9 mouse cellular contexts compared by ENCODE assay signal in genomic region chr17:25893975-25894617, GRCm38 (mm10). TPM values are rescaled to one million over a fixed set of nuclear protein-coding genes. Genes with fewer than 3 reads are reported as not detected.
DNase-seq lines count a peak whose midpoint lies in the region; ATAC-seq and TF ChIP-seq lines count a peak whose summit lies in the region.
"Had no signal": no experiment of that assay in that cellular context is flagged by ENCODE, and none has a peak within 500 bp of the region (broad histone marks: within the 10 kb centered on the region; RNA-seq: fewer than 3 reads in every experiment).

No protein-coding gene starts in this region.

- peak; percentile 72 for ATAC-seq in forebrain, embryonic 14.5 days
- ATAC-seq in midbrain, postnatal 0 days (ENCODE audit: low FRiP score) = peak; percentile 72; the same call in 1 of the 2 replicates

- WGBS in forebrain, embryonic 14.5 days = 34% methylated on average over 2 of the region's 2 CpGs
- 37% methylated on average over 2 of the region's 2 CpGs for WGBS in midbrain, postnatal 0 days

- H3K9me3 ChIP-seq in forebrain, embryonic 14.5 days (replicated peaks; ENCODE audit: control insufficient read depth, low read length) = no peaks in the 10 kb centered on the region
- H3K9me3 ChIP-seq in midbrain, postnatal 0 days (ENCODE audit: low read length) = no peaks in the 10 kb centered on the region

- H3K4me1 ChIP-seq in testis, adult 2 months (ENCODE audit: control insufficient read depth, insufficient read depth, low read length) = no peaks in the 10 kb centered on the region; the same call in 1 of the 2 replicates
- no peaks in the 10 kb centered on the region for H3K4me1 ChIP-seq in forebrain, embryonic 14.5 days (ENCODE audit: control insufficient read depth, insufficient read depth, low read length)
- no peaks in the 10 kb centered on the region for H3K4me1 ChIP-seq in midbrain, postnatal 0 days (ENCODE audit: insufficient read depth, low read length)

- peak; percentile 77; the same call in 1 of the 2 replicates for TF ChIP-seq CTCF in testis, adult 2 months (IDR thresholded peaks at IDR 0.05; ENCODE audit: control insufficient read depth, insufficient read depth, insufficient replicate concordance, low read depth, low read length)
- peak; percentile 94 for TF ChIP-seq CTCF in midbrain, postnatal 0 days (IDR thresholded peaks at IDR 0.05)

- no peaks in the 10 kb centered on the region for H3K27me3 ChIP-seq in testis, adult 2 months (ENCODE audit: control insufficient read depth, insufficient read depth, low read length)
- H3K27me3 ChIP-seq in forebrain, embryonic 14.5 days (replicated peaks; ENCODE audit: control insufficient read depth, insufficient read depth, low read length) = no peaks in the 10 kb centered on the region
- no peaks in the 10 kb centered on the region for H3K27me3 ChIP-seq in midbrain, postnatal 0 days (ENCODE audit: insufficient read depth, low read length)

- H3K36me3 ChIP-seq in testis, adult 2 months (ENCODE audit: control insufficient read depth, insufficient read depth, low read length) = peaks cover 1% of the 10 kb centered on the region; the same call in 1 of the 2 replicates
- H3K36me3 ChIP-seq in forebrain, embryonic 14.5 days (ENCODE audit: control insufficient read depth, insufficient read depth, low read length) = peaks cover 15% of the 10 kb centered on the region
- H3K36me3 ChIP-seq in midbrain, postnatal 0 days (ENCODE audit: insufficient read depth, low read length) = no peaks in the 10 kb centered on the region

- H3K27ac ChIP-seq in testis, adult 2 months (ENCODE audit: control insufficient read depth, insufficient read depth, low read depth, low read length) = no peak overlapping the region
- peak overlapping the region; percentile 35; the same call in 1 of the 2 replicates for H3K27ac ChIP-seq in forebrain, embryonic 14.5 days (ENCODE audit: low read depth, low read length)
- peak overlapping the region; percentile 19; the same call in 1 of the 2 replicates for H3K27ac ChIP-seq in midbrain, postnatal 0 days (ENCODE audit: low read depth, low read length)

- no peak for TF ChIP-seq POLR2A in testis, adult 2 months (IDR thresholded peaks at IDR 0.05; ENCODE audit: control insufficient read depth, low read depth, low read length)

- H3K4me3 ChIP-seq in testis, adult 2 months (ENCODE audit: control insufficient read depth, low read depth, low read length) = no peak overlapping the region
- no peak overlapping the region for H3K4me3 ChIP-seq in forebrain, embryonic 14.5 days (ENCODE audit: low read depth, low read length)
- no peak overlapping the region for H3K4me3 ChIP-seq in midbrain, postnatal 0 days (ENCODE audit: low read depth, low read length)
- H3K4me3 ChIP-seq: erythroblast, embryonic 14.5 days had no signal

- H3K4me2 ChIP-seq in forebrain, embryonic 14.5 days (ENCODE audit: low read length) = no peak overlapping the region
- H3K4me2 ChIP-seq in midbrain, postnatal 0 days (ENCODE audit: low read depth, low read length, poor library complexity, severe bottlenecking) = no peak overlapping the region

- peak overlapping the region; percentile 7; the same call in 1 of the 2 replicates for H3K9ac ChIP-seq in forebrain, embryonic 14.5 days (ENCODE audit: low read length)
- no peak overlapping the region for H3K9ac ChIP-seq in midbrain, postnatal 0 days (replicated peaks; ENCODE audit: low read length, poor library complexity, severe bottlenecking)

- no peak for DNase-seq in testis, postnatal 14 days (ENCODE audit: low spot score)
- DNase-seq in cerebellum, adult 11 months = peak; percentile 75
- DNase-seq in forebrain, embryonic 14.5 days (ENCODE audit: low spot score) = peak; percentile 86
- peak; percentile 77 for DNase-seq in induced T-regulatory cell, adult 2 months (ENCODE audit: low read depth)
- peak; percentile 76 for DNase-seq in liver
- DNase-seq in midbrain, postnatal 0 days (ENCODE audit: low spot score) = peak; percentile 82
- peak; percentile 68 to 83 for DNase-seq in spleen, postnatal 4 days (ENCODE audit: low spot score in 2 of 2)

RNA-seq across cellular contexts. Expression of gene Wfikkn1, which starts 13.4 kb away (rescaled TPM):
- polyA plus RNA-seq in testis, adult 2 months (2012; rRNA removed) = 0.96 and 0.98 TPM in 2 replicates
- polyA plus RNA-seq in forebrain, embryonic 14.5 days (2014; fragmentation: Nextera tagmentation; extraction: Ambion mirVana) = 0.36 and 0.47 TPM in 2 replicates
- 0.77 and 1.7 TPM in 2 replicates for total RNA-seq in midbrain, postnatal 0 days (2014; rRNA removed)
- polyA plus RNA-seq in midbrain, postnatal 0 days (2015; fragmentation: Nextera tagmentation; extraction: Ambion mirVana) = 0.42 and 0.56 TPM in 2 replicates

RNA-seq across cellular contexts. Expression of gene Mettl26, which starts 19.2 kb away (rescaled TPM):
- polyA plus RNA-seq in testis, adult 2 months (2012; rRNA removed) = 49.8 and 56.2 TPM in 2 replicates
- polyA plus RNA-seq in forebrain, embryonic 14.5 days (2014; fragmentation: Nextera tagmentation; extraction: Ambion mirVana) = 60.5 and 66.0 TPM in 2 replicates
- total RNA-seq in midbrain, postnatal 0 days (2014; rRNA removed) = 53.8 and 64.8 TPM in 2 replicates
- polyA plus RNA-seq in midbrain, postnatal 0 days (2015; fragmentation: Nextera tagmentation; extraction: Ambion mirVana) = 67.3 and 74.0 TPM in 2 replicates

RNA-seq across cellular contexts. Expression of gene Rab40c, which starts 25.4 kb away (rescaled TPM):
- polyA plus RNA-seq in testis, adult 2 months (2012; rRNA removed) = 30.2 and 31.9 TPM in 2 replicates
- 31.6 and 33.3 TPM in 2 replicates for polyA plus RNA-seq in forebrain, embryonic 14.5 days (2014; fragmentation: Nextera tagmentation; extraction: Ambion mirVana)
- total RNA-seq in midbrain, postnatal 0 days (2014; rRNA removed) = 42.1 and 43.0 TPM in 2 replicates
- polyA plus RNA-seq in midbrain, postnatal 0 days (2015; fragmentation: Nextera tagmentation; extraction: Ambion mirVana) = 36.2 and 38.9 TPM in 2 replicates

RNA-seq across cellular contexts. Expression of gene Mcrip2, which starts 25.5 kb away (rescaled TPM):
- polyA plus RNA-seq in testis, adult 2 months (2012; rRNA removed) = 28.2 and 28.8 TPM in 2 replicates
- polyA plus RNA-seq in forebrain, embryonic 14.5 days (2014; fragmentation: Nextera tagmentation; extraction: Ambion mirVana) = 15.9 and 17.0 TPM in 2 replicates
- 14.6 and 29.9 TPM in 2 replicates for total RNA-seq in midbrain, postnatal 0 days (2014; rRNA removed)
- 39.5 and 45.5 TPM in 2 replicates for polyA plus RNA-seq in midbrain, postnatal 0 days (2015; fragmentation: Nextera tagmentation; extraction: Ambion mirVana)

RNA-seq across cellular contexts. Expression of gene Wdr90, which starts 32.8 kb away (rescaled TPM):
- polyA plus RNA-seq in testis, adult 2 months (2012; rRNA removed) = 49.9 and 54.9 TPM in 2 replicates
- polyA plus RNA-seq in forebrain, embryonic 14.5 days (2014; fragmentation: Nextera tagmentation; extraction: Ambion mirVana) = 11.6 and 12.2 TPM in 2 replicates
- 36.2 and 44.3 TPM in 2 replicates for total RNA-seq in midbrain, postnatal 0 days (2014; rRNA removed)
- polyA plus RNA-seq in midbrain, postnatal 0 days (2015; fragmentation: Nextera tagmentation; extraction: Ambion mirVana) = 14.2 and 15.0 TPM in 2 replicates
